Mouse (Mus musculus) yolk sac, embryonic 10.5 days (tissue): ENCODE data around the gene 4930503E14Rik.
"Not testable (repeated sequence)": the region's sequence is repeated elsewhere in the genome, so short reads cannot be mapped to it uniquely, and the experiment has no call there.

Experiments
- DNase-seq: peaks from one replicate; pipeline ENCODE4 v3.0.0-alpha.2; 2017; ENCODE audit warnings: low spot score

The 4930503E14Rik gene

DNA sequence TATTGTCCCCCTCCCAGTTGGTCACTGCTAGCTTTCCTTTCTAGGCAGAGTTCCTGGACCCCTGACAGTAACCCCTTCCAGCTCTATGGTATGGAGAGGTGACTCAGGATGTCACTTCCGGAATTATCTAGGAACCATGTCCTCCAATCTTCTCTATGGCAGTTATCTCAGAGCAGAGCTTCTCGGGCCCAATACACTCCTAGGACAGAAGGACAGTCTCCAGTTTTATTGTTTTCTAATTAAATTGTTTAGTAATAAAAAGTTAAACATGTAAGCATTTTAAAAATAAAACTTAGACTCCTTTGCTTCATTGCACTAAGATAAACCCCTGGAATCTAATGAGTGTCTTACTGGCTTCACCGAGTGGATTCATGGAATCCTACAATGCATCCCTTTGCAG is at the start of gene 4930503E14Rik:
Gene 4930503E14Rik, minus strand, starts transcription at position 101 of the 400 bp plus-strand sequence.
- not testable (repeated sequence) for DNase-seq

DNA sequence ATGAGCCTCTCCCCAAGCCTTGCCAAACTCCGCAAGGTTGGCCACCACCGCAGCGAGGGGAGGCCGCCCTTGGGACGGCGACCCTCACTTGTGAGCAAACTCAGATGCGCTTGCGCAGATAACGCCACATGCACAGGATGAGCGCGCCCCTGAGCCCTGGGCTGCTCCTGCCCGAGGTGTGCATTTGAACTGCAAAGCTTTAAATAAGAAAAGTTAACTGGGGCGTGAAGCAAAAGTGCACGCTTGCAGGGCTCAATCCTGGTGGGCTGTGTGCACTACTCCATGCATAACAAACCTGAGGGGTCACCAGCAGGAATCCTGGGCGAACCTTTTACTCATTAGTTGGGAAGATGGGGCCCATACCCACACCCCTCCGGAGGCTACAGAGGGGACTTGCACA is 35.0 kb upstream of the 4930503E14Rik start:
- no peak for DNase-seq

DNA sequence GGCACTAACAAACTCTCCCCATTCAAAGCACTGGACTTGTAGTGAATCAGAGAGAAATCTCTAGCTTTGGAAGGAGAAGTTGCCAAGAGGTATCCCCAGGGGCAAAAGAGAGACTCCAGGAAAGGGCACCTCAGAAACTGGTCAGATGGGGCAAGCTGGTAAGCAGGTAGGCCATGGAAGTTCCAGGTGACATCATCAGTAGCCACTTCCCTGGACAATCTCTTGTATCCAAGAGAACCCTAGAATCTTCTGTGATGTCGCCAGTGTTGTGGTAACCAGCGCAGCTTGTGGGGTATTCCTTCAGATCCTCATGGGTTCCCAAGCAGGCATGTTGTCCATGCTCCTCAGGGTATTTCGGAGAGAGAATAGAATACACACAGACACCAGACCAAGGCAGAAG is 15.7 kb downstream of the 4930503E14Rik start, which contains the start of gene Gm8212:
Gene Gm8212, plus strand, starts transcription at position 301 of the 400 bp plus-strand sequence.
- DNase-seq: not testable (repeated sequence)

DNA sequence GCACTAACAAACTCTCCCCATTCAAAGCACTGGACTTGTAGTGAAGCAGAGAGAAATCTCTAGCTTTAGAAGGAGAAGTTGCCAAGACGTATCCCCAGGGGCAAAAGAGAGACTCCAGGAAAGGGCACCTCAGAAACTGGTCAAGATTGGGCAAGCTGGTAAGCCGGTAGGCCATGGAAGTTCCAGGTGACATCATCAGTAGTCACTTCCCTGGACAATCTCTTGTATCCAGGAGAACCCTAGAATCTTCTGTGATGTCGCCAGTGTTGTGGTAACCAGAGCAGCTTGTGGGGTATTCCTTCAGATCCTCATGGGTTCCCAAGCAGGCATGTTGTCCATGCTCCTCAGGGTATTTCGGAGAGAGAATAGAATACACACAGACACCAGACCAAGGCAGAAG is 89.5 kb downstream of the 4930503E14Rik start, which contains the start of gene Gm3327:
Gene Gm3327, plus strand, starts transcription at position 301 of the 400 bp plus-strand sequence.
- not testable (repeated sequence) for DNase-seq
